Mouse (Mus musculus) spleen, postnatal 10 days (tissue): ENCODE measurements around the gene D430041D05Rik.

Experiments
- DNase-seq, 2 experiments: peaks; one replicate each; pipeline ENCODE4 v3.0.0; 2021 to 2022; ENCODE audit warnings: low spot score in 2 of 2

D430041D05Rik gene

GRCm38 (mm10) chr2:104407913-104408312 is 2.9 kb downstream of the D430041D05Rik start:
- no peak for DNase-seq

GRCm38 (mm10) chr2:104404036-104404435 is 6.8 kb downstream of the D430041D05Rik start:
- DNase-seq = no peak

GRCm38 (mm10) chr2:104398651-104399290 is 12.0 kb downstream of the D430041D05Rik start:
- DNase-seq = no peak

GRCm38 (mm10) chr2:104395961-104396360 is 14.9 kb downstream of the D430041D05Rik start:
- DNase-seq = no peak

- DNase-seq = no peak
Observed at GRCm38 (mm10) chr2:104394769-104395168, 16.0 kb downstream of the D430041D05Rik start.

- no peak for DNase-seq
Observed at GRCm38 (mm10) chr2:104392700-104393312, 18.0 kb downstream of the D430041D05Rik start.

- no peak for DNase-seq
Observed at GRCm38 (mm10) chr2:104389231-104389630, 21.6 kb downstream of the D430041D05Rik start.

GRCm38 (mm10) chr2:104385941-104386340 is 24.9 kb downstream of the D430041D05Rik start:
- DNase-seq = no peak

- no peak for DNase-seq
Observed at GRCm38 (mm10) chr2:104383589-104383988, 27.2 kb downstream of the D430041D05Rik start.

GRCm38 (mm10) chr2:104382813-104383212 is 28.0 kb downstream of the D430041D05Rik start:
- no peak for DNase-seq

- no peak for DNase-seq
Observed at GRCm38 (mm10) chr2:104379304-104379703, 31.5 kb downstream of the D430041D05Rik start.

- no peak for DNase-seq
Observed at GRCm38 (mm10) chr2:104378791-104379190, 32.0 kb downstream of the D430041D05Rik start.

- no peak for DNase-seq
Observed at GRCm38 (mm10) chr2:104377990-104378389, 32.8 kb downstream of the D430041D05Rik start.

- DNase-seq = no peak
Observed at GRCm38 (mm10) chr2:104372156-104372555, 38.7 kb downstream of the D430041D05Rik start.

- DNase-seq = no peak
Observed at GRCm38 (mm10) chr2:104371606-104372130, 39.1 kb downstream of the D430041D05Rik start.

- no peak for DNase-seq
Observed at GRCm38 (mm10) chr2:104367836-104368298, 42.9 kb downstream of the D430041D05Rik start.

- no peak for DNase-seq
Observed at GRCm38 (mm10) chr2:104367291-104367690, 43.5 kb downstream of the D430041D05Rik start.

- no peak for DNase-seq
Observed at GRCm38 (mm10) chr2:104359305-104359704, 51.5 kb downstream of the D430041D05Rik start.

- DNase-seq = no peak
Observed at GRCm38 (mm10) chr2:104358881-104359280, 51.9 kb downstream of the D430041D05Rik start.

- no peak for DNase-seq
Observed at GRCm38 (mm10) chr2:104356531-104356930, 54.3 kb downstream of the D430041D05Rik start.

- no peak for DNase-seq
Observed at GRCm38 (mm10) chr2:104354117-104354516, 56.7 kb downstream of the D430041D05Rik start.

GRCm38 (mm10) chr2:104352204-104352493 is 58.7 kb downstream of the D430041D05Rik start:
- no peak for DNase-seq
